Mouse (Mus musculus): ENCODE data around the gene Tsnaxip1. TPM values are rescaled to one million over a fixed set of nuclear protein-coding genes. Genes with fewer than 3 reads are reported as not detected.

The Tsnaxip1 gene
- total RNA-seq (2012; rRNA removed) = 0.13 and 0.26 TPM in 2 replicates

DNA sequence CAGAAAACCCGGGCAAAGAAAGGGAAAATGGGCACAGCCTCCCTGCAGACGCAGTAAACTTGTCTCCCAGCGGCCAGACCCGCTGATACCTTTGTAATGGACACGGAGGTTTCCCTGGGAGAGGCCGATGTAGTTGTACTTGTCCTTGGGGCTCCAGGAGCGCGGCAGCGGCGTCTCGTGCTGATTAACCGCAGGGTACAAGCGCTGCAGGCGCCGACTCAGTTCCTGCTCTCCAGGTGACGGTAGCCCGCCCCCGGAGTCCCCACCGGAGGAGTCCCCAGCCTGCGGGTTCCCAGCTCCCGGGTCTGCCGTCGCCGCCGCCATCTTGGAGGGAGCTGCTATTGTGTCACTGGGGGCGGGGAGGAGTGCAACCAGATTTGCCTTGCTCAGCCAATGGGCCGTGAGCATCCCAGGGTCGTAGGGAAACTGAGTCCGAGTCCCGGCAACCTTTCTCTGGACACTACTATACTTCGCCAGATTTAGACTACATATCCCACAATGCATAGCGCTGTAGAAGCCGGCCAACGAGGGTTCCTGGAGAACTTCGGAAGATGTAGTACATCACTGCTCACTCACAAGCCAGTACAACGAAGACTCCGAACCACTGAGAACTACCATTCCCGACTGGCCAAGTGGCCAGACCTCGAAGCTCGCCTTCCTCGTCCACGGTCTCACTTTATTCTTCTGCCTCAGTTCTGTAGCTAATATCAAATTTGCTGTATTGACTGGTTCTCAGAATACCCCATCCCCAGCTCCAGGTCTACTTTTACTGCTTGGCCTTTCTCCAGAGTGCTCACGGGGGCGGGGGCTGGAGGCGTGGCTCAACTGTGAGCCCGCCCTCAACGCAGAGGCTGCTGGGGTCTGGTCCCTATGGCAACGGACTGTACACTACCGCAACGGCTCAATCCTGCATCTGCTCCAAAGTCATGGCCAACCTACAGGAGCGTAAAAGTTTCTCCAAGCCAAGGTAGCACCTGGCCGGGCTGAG lies at the start of gene Tsnaxip1, which contains the start of gene Ranbp10:
Tsnaxip1 (plus strand) TSS at position 871 of the 988 bp plus-strand sequence.
Ranbp10 (minus strand) TSS at position 490 of the 988 bp plus-strand sequence.
- H3K27ac ChIP-seq (ENCODE audit: insufficient read depth, low read depth, low read length, poor library complexity, severe bottlenecking) = peak within 1 kb of the TSS; percentile 16; the same call in 1 of the 2 replicates

DNA sequence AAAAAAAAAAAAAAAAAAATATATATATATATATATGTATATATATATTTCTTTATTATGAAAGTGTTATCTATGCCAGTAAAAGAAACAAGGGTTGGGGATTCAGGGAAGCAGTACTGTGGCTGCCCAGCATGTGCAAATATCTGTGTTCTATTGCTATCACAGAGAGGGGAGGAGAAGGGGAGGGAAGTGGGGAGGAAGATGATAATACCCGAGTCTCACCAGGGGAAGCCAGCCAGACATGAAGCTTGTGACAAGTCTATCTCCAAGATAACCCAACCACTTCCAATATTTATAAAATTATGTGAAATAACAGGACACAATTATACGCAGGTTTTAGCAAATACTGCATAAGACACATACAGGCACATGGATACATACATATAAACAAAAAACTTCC lies 49.7 kb upstream of the Tsnaxip1 start:
- in situ Hi-C loops (cut with MboI; ENCODE audit: low sequenced_read_pairs in 2 of 2, unreplicated experiment in 2 of 2) = no loop called here
- Histone ChIP-seq H3K9me3 (ENCODE audit: control insufficient read depth, insufficient read depth, low read depth, low read length) (no peaks in the 10 kb centered on the region), H3K9ac (ENCODE audit: insufficient read depth, low read depth, low read length, poor library complexity, severe bottlenecking) (no peak overlapping the region), H3K36me3 (ENCODE audit: control insufficient read depth, insufficient read depth, low read length, poor library complexity, severe bottlenecking) (peaks cover 28% of the 10 kb centered on the region), H3K4me3 (ENCODE audit: insufficient read depth in 1 of 2, low read depth in 1 of 2, low read length in 2 of 2, poor library complexity in 1 of 2, severe bottlenecking in 1 of 2) (no peak overlapping the region), H3K4me1 (ENCODE audit: control insufficient read depth in 2 of 2, insufficient read depth in 2 of 2, low read length in 2 of 2, poor library complexity in 1 of 2) (no peaks in the 10 kb centered on the region), H3K27ac (ENCODE audit: insufficient read depth, low read depth, low read length, poor library complexity, severe bottlenecking) (no peak overlapping the region)
- TF ChIP-seq ZC3H11A (IDR thresholded peaks at IDR 0.05; ENCODE audit: borderline replicate concordance, low read depth, low read length) = no peak
- no peak for TF ChIP-seq MAFK (IDR thresholded peaks at IDR 0.05; ENCODE audit: insufficient read depth, low read depth, low read length)
- no peak for TF ChIP-seq ZNF384 (IDR thresholded peaks at IDR 0.05; ENCODE audit: low read depth, low read length)
- no peak for TF ChIP-seq HCFC1 (IDR thresholded peaks at IDR 0.05; ENCODE audit: borderline replicate concordance, insufficient read depth, low read length)
- no peak for TF ChIP-seq CHD2 (IDR thresholded peaks at IDR 0.05; ENCODE audit: low read depth, low read length)
- no peak for DNase-seq (ENCODE audit: low read depth, low spot score)

More for the DNA sequence above, at the start of gene Tsnaxip1, which contains the start of gene Ranbp10:
- H3K4me1 ChIP-seq (ENCODE audit: control insufficient read depth in 2 of 2, insufficient read depth in 2 of 2, low read length in 2 of 2, poor library complexity in 1 of 2) = peaks cover 0 to 5% of the 10 kb centered on the region in 2 experiments; a peak in 1 of 4 replicates
- peaks cover 3% of the 10 kb centered on the region; the same call in 1 of the 2 replicates for H3K36me3 ChIP-seq (ENCODE audit: control insufficient read depth, insufficient read depth, low read length, poor library complexity, severe bottlenecking)
- TF ChIP-seq ZNF384 (IDR thresholded peaks at IDR 0.05; ENCODE audit: low read depth, low read length) (no peak), CHD2 (IDR thresholded peaks at IDR 0.05; ENCODE audit: low read depth, low read length) (peak; percentile 56; the same call in 1 of the 2 replicates), MAFK (IDR thresholded peaks at IDR 0.05; ENCODE audit: insufficient read depth, low read depth, low read length) (0 out of 2 replicates have a peak, but pooled peaks have one; percentile 5), ZC3H11A (IDR thresholded peaks at IDR 0.05; ENCODE audit: borderline replicate concordance, low read depth, low read length) (no peak), HCFC1 (IDR thresholded peaks at IDR 0.05; ENCODE audit: borderline replicate concordance, insufficient read depth, low read length) (peak; percentile 98)
- H3K9me3 ChIP-seq (ENCODE audit: control insufficient read depth, insufficient read depth, low read depth, low read length) = no peaks in the 10 kb centered on the region
- peak within 1 kb of the TSS; percentile 88 for H3K9ac ChIP-seq (ENCODE audit: insufficient read depth, low read depth, low read length, poor library complexity, severe bottlenecking)
- peak; percentile 98 for DNase-seq (ENCODE audit: low read depth, low spot score)
- H3K4me3 ChIP-seq (ENCODE audit: insufficient read depth in 1 of 2, low read depth in 1 of 2, low read length in 2 of 2, poor library complexity in 1 of 2, severe bottlenecking in 1 of 2) = peak within 1 kb of the TSS; percentile 78 to 80
- in situ Hi-C loops (cut with MboI; ENCODE audit: low sequenced_read_pairs in 2 of 2, unreplicated experiment in 2 of 2) = no loop called here

DNA sequence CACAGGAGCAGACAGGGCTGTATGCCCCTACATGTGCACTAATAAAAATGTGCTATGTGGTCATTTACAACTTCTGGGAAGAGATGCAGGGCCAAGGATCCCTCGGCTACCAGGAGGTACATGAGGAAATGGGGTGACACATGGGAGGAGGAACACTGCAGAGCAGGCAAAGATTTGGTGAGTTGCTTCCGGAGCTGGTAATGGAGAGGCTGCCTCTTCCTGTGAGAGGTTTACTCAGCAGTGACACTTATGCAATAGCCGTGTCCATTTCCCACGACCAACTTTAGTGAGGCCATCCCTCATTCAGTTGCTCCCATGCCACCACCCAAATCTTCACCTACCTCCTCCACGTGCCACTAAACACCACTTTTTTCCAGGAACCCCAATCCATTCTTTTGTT lies 47.2 kb upstream of the Tsnaxip1 start:
- Histone ChIP-seq H3K4me3 (ENCODE audit: insufficient read depth in 1 of 2, low read depth in 1 of 2, low read length in 2 of 2, poor library complexity in 1 of 2, severe bottlenecking in 1 of 2) (no peak overlapping the region), H3K9ac (ENCODE audit: insufficient read depth, low read depth, low read length, poor library complexity, severe bottlenecking) (no peak overlapping the region), H3K9me3 (ENCODE audit: control insufficient read depth, insufficient read depth, low read depth, low read length) (no peaks in the 10 kb centered on the region), H3K36me3 (ENCODE audit: control insufficient read depth, insufficient read depth, low read length, poor library complexity, severe bottlenecking) (peaks cover 14% of the 10 kb centered on the region; the same call in 1 of the 2 replicates), H3K4me1 (ENCODE audit: control insufficient read depth in 2 of 2, insufficient read depth in 2 of 2, low read length in 2 of 2, poor library complexity in 1 of 2) (no peaks in the 10 kb centered on the region), H3K27ac (ENCODE audit: insufficient read depth, low read depth, low read length, poor library complexity, severe bottlenecking) (no peak overlapping the region)
- in situ Hi-C loops (cut with MboI; ENCODE audit: low sequenced_read_pairs in 2 of 2, unreplicated experiment in 2 of 2) = loop anchor here in 1 of 2 experiments (10.0 kb wide), 1 partner anchor 65 kb away; no protein-coding TSS in a partner anchor
- DNase-seq (ENCODE audit: low read depth, low spot score) = no peak
- TF ChIP-seq ZC3H11A (IDR thresholded peaks at IDR 0.05; ENCODE audit: borderline replicate concordance, low read depth, low read length) (no peak), MAFK (IDR thresholded peaks at IDR 0.05; ENCODE audit: insufficient read depth, low read depth, low read length) (no peak), ZNF384 (IDR thresholded peaks at IDR 0.05; ENCODE audit: low read depth, low read length) (no peak), CHD2 (IDR thresholded peaks at IDR 0.05; ENCODE audit: low read depth, low read length) (no peak), HCFC1 (IDR thresholded peaks at IDR 0.05; ENCODE audit: borderline replicate concordance, insufficient read depth, low read length) (no peak)

DNA sequence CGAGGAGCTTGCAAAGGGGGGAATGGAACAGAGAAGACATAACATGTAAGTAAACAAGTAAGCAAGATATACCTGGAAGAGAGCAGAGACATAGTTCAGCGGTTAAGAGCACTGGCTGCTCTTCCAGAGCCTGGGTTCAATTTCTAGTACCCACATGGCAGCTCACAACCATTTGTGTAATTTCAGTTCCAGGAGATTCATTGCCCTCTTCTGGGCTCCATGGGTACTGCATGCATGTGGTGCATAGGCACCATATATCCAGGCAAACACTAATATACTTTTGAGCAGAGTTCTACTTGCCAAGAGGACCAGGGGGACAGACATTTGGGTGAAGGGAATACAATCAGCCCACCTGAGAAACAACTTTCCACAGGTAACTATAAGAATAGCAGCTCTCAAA lies 39.3 kb upstream of the Tsnaxip1 start:
- H3K9ac ChIP-seq (ENCODE audit: insufficient read depth, low read depth, low read length, poor library complexity, severe bottlenecking) = no peak overlapping the region
- no peak overlapping the region for H3K4me3 ChIP-seq (ENCODE audit: insufficient read depth in 1 of 2, low read depth in 1 of 2, low read length in 2 of 2, poor library complexity in 1 of 2, severe bottlenecking in 1 of 2)
- peak; percentile 54 for DNase-seq (ENCODE audit: low read depth, low spot score)
- 0 out of 2 replicates have a peak, but pooled peaks have one; percentile 13 for TF ChIP-seq ZC3H11A (IDR thresholded peaks at IDR 0.05; ENCODE audit: borderline replicate concordance, low read depth, low read length)
- TF ChIP-seq CHD2 (IDR thresholded peaks at IDR 0.05; ENCODE audit: low read depth, low read length) = no peak
- no peaks in the 10 kb centered on the region for H3K9me3 ChIP-seq (ENCODE audit: control insufficient read depth, insufficient read depth, low read depth, low read length)
- in situ Hi-C loops (cut with MboI; ENCODE audit: low sequenced_read_pairs in 2 of 2, unreplicated experiment in 2 of 2) = loop anchor here in 1 of 2 experiments (10.0 kb wide), 1 partner anchor 73 kb away; no protein-coding TSS in a partner anchor
- no peak overlapping the region for H3K27ac ChIP-seq (ENCODE audit: insufficient read depth, low read depth, low read length, poor library complexity, severe bottlenecking)
- H3K36me3 ChIP-seq (ENCODE audit: control insufficient read depth, insufficient read depth, low read length, poor library complexity, severe bottlenecking) = peaks cover 7% of the 10 kb centered on the region; the same call in 1 of the 2 replicates
- no peaks in the 10 kb centered on the region for H3K4me1 ChIP-seq (ENCODE audit: control insufficient read depth in 2 of 2, insufficient read depth in 2 of 2, low read length in 2 of 2, poor library complexity in 1 of 2)

Measured in ES-E14 (cell line).